ENCODE assay signal across 16 mouse cellular contexts in genomic region chr9:115468641-115469040, GRCm38 (mm10).
DNase-seq lines count a peak whose midpoint lies in the region; ATAC-seq lines count a peak whose summit lies in the region.
"Had no signal": no experiment of that assay in that cellular context is flagged by ENCODE, and none has a peak within 500 bp of the region (broad histone marks: within the 10 kb centered on the region; RNA-seq: fewer than 3 reads in every experiment).

No protein-coding gene starts in this region.

- ATAC-seq in CD4-positive, CD25-positive, alpha-beta regulatory T cell, adult 4 months: peak; percentile 41
- ATAC-seq: forebrain, embryonic 15.5 days; hindbrain, postnatal 0 days; Patski had no signal

- peak; percentile 71 for DNase-seq in thymus, postnatal 0 days (ENCODE audit: low spot score)
- no peak for DNase-seq in thymus, adult 18-20 months
- DNase-seq in induced T-regulatory cell, adult 2 months (ENCODE audit: low read depth): peak; percentile 28
- no peak for DNase-seq in ovary, postnatal 10 days (ENCODE audit: low spot score)
- no peak for DNase-seq in right cerebral cortex, postnatal 36 days (ENCODE audit: low spot score in 2 of 2)
- DNase-seq: adrenal gland, adult 8-10 months; cerebellum, adult 11 months; cerebellum, adult 8-10 months; cerebellum, postnatal 25 days; gastrocnemius, postnatal 36 days; heart, adult 18-20 months; heart, postnatal 10 days had no signal

Comparison
In these comparisons a context has a peak if more than half of its experiments do, and no peak if none do; other contexts are left out.
1. DNase-seq: peak in thymus, postnatal 0 days (single experiment) and induced T-regulatory cell, adult 2 months (single experiment); none in thymus, adult 18-20 months (0 of 2), ovary, postnatal 10 days (single experiment) and right cerebral cortex, postnatal 36 days (0 of 2).